Mouse (Mus musculus) midbrain, embryonic 13.5 days (tissue): Measurements from ENCODE around the gene Dcaf8. TPM values are rescaled to one million over a fixed set of nuclear protein-coding genes. Genes with fewer than 3 reads are reported as not detected.

Experiments
- ATAC-seq: fragments of 200-750 bp; cut with Nextera tagmentation; 2 replicates; pipeline ENCODE4 v1.8.0; 2017; ENCODE audit warnings: mild to moderate bottlenecking, moderate TSS enrichment, moderate library complexity
- H3K27ac ChIP-seq: fragments of 300-500 bp; sonication (generic); 2 replicates; pipeline ENCODE4 v1.5.1; 2015; ENCODE audit warnings: inconsistent platforms, mild to moderate bottlenecking, moderate library complexity
- H3K27me3 ChIP-seq: fragments of 300-500 bp; sonication (generic); 2 replicates; pipeline ENCODE4 v1.6.1; 2015; ENCODE audit warnings: mild to moderate bottlenecking, inconsistent platforms
- H3K36me3 ChIP-seq: fragments of 300-500 bp; sonication (generic); 2 replicates; pipeline ENCODE4 v1.6.1; 2015; ENCODE audit warnings: mild to moderate bottlenecking, inconsistent platforms
- H3K4me1 ChIP-seq: fragments of 300-500 bp; sonication (generic); replicated peaks from 2 replicates; pipeline ENCODE4 v1.6.1; 2015; ENCODE audit warnings: inconsistent platforms
- H3K4me2 ChIP-seq: fragments of 300-500 bp; sonication (generic); replicated peaks from 2 replicates; pipeline ENCODE4 v1.6.1; 2015; ENCODE audit warnings: moderate library complexity, mild to moderate bottlenecking, inconsistent platforms
- H3K4me3 ChIP-seq: fragments of 300-500 bp; sonication (generic); replicated peaks from 2 replicates; pipeline ENCODE4 v1.5.1; 2015; ENCODE audit warnings: mild to moderate bottlenecking, inconsistent platforms
- H3K9ac ChIP-seq: fragments of 300-500 bp; sonication (generic); replicated peaks from 2 replicates; pipeline ENCODE4 v1.6.1; 2015; ENCODE audit warnings: mild to moderate bottlenecking, inconsistent platforms
- H3K9me3 ChIP-seq: fragments of 300-500 bp; sonication (generic); 2 replicates; pipeline ENCODE4 v1.6.1; 2016; ENCODE audit warnings: mild to moderate bottlenecking, inconsistent platforms
- WGBS: fragments of 180-500 bp; shearing (Covaris S2); methylation state at CpG from one replicate; pipeline ENCODE4 v1.1.7; 2015; 5-methylcytosine and 5-hydroxymethylcytosine counted together
- polyA plus RNA-seq: library from polyadenylated mRNA; unstranded; fragments of >200 nt; fragmentation: Nextera tagmentation; extraction: Ambion mirVana; gene quantifications from 2 replicates; pipeline ENCODE4 v1.2.1, GENCODE M21; 2015

Dcaf8 gene
- 106 and 109 TPM in 2 replicates for polyA plus RNA-seq

DNA sequence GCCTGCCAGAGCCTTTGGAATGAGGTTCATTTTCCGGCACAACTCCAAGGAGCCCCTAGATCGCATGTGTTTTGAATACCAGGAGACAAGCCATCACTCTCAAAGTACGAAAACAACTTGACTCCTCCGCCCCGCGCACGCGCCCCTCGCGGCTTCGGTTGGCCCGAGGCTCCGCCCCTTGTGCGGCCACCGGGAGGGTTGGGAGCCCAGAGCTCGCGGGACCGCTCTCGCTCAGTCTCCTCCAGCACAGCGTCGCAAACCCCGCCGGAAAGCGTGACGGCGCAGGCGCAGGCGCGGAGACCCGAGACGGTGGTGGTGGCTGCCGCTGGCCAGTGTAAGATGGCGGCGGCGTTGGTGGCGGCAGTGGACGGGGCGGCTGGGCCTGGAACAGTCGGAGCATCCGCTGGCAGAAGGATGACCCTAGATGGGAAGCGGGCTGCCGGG is at the start of gene Dcaf8:
Gene Dcaf8 (plus strand): TSS at position 250 of the 444 bp plus-strand sequence.
- peaks cover 32% of the 10 kb centered on the region for H3K4me1 ChIP-seq
- H3K4me2 ChIP-seq = peak within 1 kb of the TSS; percentile 77
- peak within 1 kb of the TSS; percentile 93 for H3K27ac ChIP-seq
- H3K9me3 ChIP-seq = no peaks in the 10 kb centered on the region
- peak; percentile 100 for ATAC-seq
- H3K4me3 ChIP-seq = peak within 1 kb of the TSS; percentile 98
- 0% methylated on average over 42 of the region's 42 CpGs for WGBS
- H3K9ac ChIP-seq = peak within 1 kb of the TSS; percentile 98
- peaks cover 20% of the 10 kb centered on the region for H3K36me3 ChIP-seq
- no peaks in the 10 kb centered on the region for H3K27me3 ChIP-seq

GRCm38 (mm10) chr1:172099325-172100033 is 48.4 kb upstream of the Dcaf8 start:
- Histone ChIP-seq H3K9ac (no peak overlapping the region), H3K4me2 (no peak overlapping the region), H3K4me1 (peaks cover 7% of the 10 kb centered on the region), H3K4me3 (no peak overlapping the region), H3K36me3 (peaks cover 72% of the 10 kb centered on the region), H3K9me3 (no peaks in the 10 kb centered on the region), H3K27ac (no peak overlapping the region), H3K27me3 (no peaks in the 10 kb centered on the region)
- ATAC-seq = no peak
- WGBS = 86% methylated on average over 6 of the region's 6 CpGs

GRCm38 (mm10) chr1:172103619-172104018 is 44.3 kb upstream of the Dcaf8 start:
- no peak overlapping the region for H3K4me3 ChIP-seq
- ATAC-seq = no peak
- H3K9me3 ChIP-seq = no peaks in the 10 kb centered on the region
- H3K9ac ChIP-seq = no peak overlapping the region
- no peaks in the 10 kb centered on the region for H3K4me1 ChIP-seq
- WGBS = 90% methylated on average over 4 of the region's 4 CpGs
- no peak overlapping the region for H3K27ac ChIP-seq
- no peak overlapping the region for H3K4me2 ChIP-seq
- H3K27me3 ChIP-seq = no peaks in the 10 kb centered on the region
- H3K36me3 ChIP-seq = peaks cover 87% of the 10 kb centered on the region

- no peaks in the 10 kb centered on the region for H3K9me3 ChIP-seq
- no peak overlapping the region for H3K4me2 ChIP-seq
- no peak overlapping the region for H3K27ac ChIP-seq
- WGBS = 85% methylated on average over 11 of the region's 11 CpGs
- no peak overlapping the region for H3K4me3 ChIP-seq
- ATAC-seq = no peak
- peaks cover 93% of the 10 kb centered on the region for H3K36me3 ChIP-seq
- no peaks in the 10 kb centered on the region for H3K4me1 ChIP-seq
- H3K27me3 ChIP-seq = no peaks in the 10 kb centered on the region
- no peak overlapping the region for H3K9ac ChIP-seq
These were observed 42.8 kb upstream of the Dcaf8 start for GRCm38 (mm10) chr1:172105101-172105500.

- 71% methylated on average over 10 of the region's 10 CpGs for WGBS
- peaks cover 97% of the 10 kb centered on the region for H3K36me3 ChIP-seq
- ATAC-seq = no peak; the same call in 1 of the 2 replicates
These were observed 40.0 kb upstream of the Dcaf8 start for GRCm38 (mm10) chr1:172107777-172108477.

GRCm38 (mm10) chr1:172116948-172117347 is 30.9 kb upstream of the Dcaf8 start:
- Histone ChIP-seq H3K27ac (no peak overlapping the region), H3K9ac (no peak overlapping the region), H3K9me3 (no peaks in the 10 kb centered on the region), H3K4me2 (no peak overlapping the region), H3K36me3 (peaks cover 99% of the 10 kb centered on the region), H3K27me3 (no peaks in the 10 kb centered on the region), H3K4me1 (no peaks in the 10 kb centered on the region), H3K4me3 (no peak overlapping the region)
- no peak for ATAC-seq
- WGBS = 94% methylated on average over 5 of the region's 5 CpGs

More at GRCm38 (mm10) chr1:172107777-172108477, 40.0 kb upstream of the Dcaf8 start:
- Histone ChIP-seq H3K4me1 (no peaks in the 10 kb centered on the region), H3K9me3 (no peaks in the 10 kb centered on the region), H3K4me2 (no peak overlapping the region), H3K27ac (peak overlapping the region; percentile 26; the same call in 1 of the 2 replicates), H3K27me3 (no peaks in the 10 kb centered on the region), H3K9ac (no peak overlapping the region), H3K4me3 (no peak overlapping the region)

DNA sequence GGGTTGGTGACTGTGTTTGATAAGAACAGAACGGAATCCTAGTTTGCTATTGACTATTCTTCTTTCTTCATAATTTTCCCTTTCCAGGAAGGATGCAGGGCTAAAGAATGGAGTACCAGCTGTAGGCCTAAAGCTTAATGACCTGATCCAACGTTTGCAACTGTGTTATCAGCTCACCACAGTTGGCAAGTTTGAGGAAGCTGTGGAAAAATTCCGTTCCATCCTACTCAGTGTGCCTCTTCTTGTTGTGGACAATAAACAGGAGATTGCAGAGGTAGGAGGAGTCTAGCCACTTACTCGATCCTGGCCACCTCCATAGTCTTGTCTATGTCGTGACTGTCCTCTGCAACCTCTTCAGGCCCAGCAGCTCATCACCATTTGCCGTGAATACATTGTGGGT is 28.8 kb upstream of the Dcaf8 start:
- Histone ChIP-seq H3K27ac (no peak overlapping the region), H3K27me3 (no peaks in the 10 kb centered on the region), H3K4me3 (no peak overlapping the region), H3K4me1 (no peaks in the 10 kb centered on the region), H3K36me3 (peaks cover 97% of the 10 kb centered on the region), H3K4me2 (no peak overlapping the region), H3K9ac (no peak overlapping the region), H3K9me3 (no peaks in the 10 kb centered on the region)
- 92% methylated on average over 6 of the region's 6 CpGs for WGBS
- ATAC-seq = no peak

- no peaks in the 10 kb centered on the region for H3K4me1 ChIP-seq
- no peak overlapping the region for H3K4me3 ChIP-seq
- no peak overlapping the region for H3K4me2 ChIP-seq
- H3K36me3 ChIP-seq = peaks cover 91% of the 10 kb centered on the region
- H3K9me3 ChIP-seq = no peaks in the 10 kb centered on the region
- WGBS = 44% methylated on average over 3 of the region's 3 CpGs
- no peak overlapping the region for H3K9ac ChIP-seq
- peak; percentile 44; the same call in 1 of the 2 replicates for ATAC-seq
- H3K27me3 ChIP-seq = no peaks in the 10 kb centered on the region
- no peak overlapping the region for H3K27ac ChIP-seq
These were observed 28.2 kb upstream of the Dcaf8 start for GRCm38 (mm10) chr1:172119720-172120119.

DNA sequence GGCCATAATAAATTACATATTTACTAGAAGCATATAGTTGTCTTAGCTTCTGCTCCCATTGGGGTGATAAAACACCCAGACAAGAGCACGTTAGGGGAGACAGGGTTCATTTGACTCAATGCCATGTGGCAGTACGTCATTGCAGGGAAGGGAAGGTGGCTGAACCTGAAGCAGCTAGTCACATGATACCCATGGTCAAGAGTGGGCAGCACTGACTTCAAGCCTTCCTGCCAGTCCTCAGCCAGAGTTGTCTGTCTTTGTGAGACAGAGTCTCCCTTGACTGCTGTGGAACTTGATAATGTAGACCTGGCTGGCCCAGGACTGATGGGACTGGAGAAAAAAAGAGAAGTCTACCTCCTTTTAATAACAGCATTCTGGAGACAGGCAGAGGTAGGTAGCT is 25.2 kb upstream of the Dcaf8 start:
- H3K9me3 ChIP-seq = no peaks in the 10 kb centered on the region
- no peak overlapping the region for H3K4me2 ChIP-seq
- H3K27me3 ChIP-seq = no peaks in the 10 kb centered on the region
- no peak for ATAC-seq
- 88% methylated on average over 2 of the region's 2 CpGs for WGBS
- H3K27ac ChIP-seq = no peak overlapping the region
- H3K4me1 ChIP-seq = peaks cover 13% of the 10 kb centered on the region
- H3K4me3 ChIP-seq = no peak overlapping the region
- peaks cover 62% of the 10 kb centered on the region for H3K36me3 ChIP-seq
- no peak overlapping the region for H3K9ac ChIP-seq

GRCm38 (mm10) chr1:172124572-172124971 is 23.3 kb upstream of the Dcaf8 start:
- no peak overlapping the region for H3K4me2 ChIP-seq
- 82% methylated on average over 6 of the region's 6 CpGs for WGBS
- H3K4me3 ChIP-seq = no peak overlapping the region
- peaks cover 56% of the 10 kb centered on the region for H3K36me3 ChIP-seq
- no peak overlapping the region for H3K27ac ChIP-seq
- ATAC-seq = no peak
- H3K4me1 ChIP-seq = peaks cover 21% of the 10 kb centered on the region
- H3K9me3 ChIP-seq = no peaks in the 10 kb centered on the region
- no peak overlapping the region for H3K9ac ChIP-seq
- H3K27me3 ChIP-seq = no peaks in the 10 kb centered on the region

DNA sequence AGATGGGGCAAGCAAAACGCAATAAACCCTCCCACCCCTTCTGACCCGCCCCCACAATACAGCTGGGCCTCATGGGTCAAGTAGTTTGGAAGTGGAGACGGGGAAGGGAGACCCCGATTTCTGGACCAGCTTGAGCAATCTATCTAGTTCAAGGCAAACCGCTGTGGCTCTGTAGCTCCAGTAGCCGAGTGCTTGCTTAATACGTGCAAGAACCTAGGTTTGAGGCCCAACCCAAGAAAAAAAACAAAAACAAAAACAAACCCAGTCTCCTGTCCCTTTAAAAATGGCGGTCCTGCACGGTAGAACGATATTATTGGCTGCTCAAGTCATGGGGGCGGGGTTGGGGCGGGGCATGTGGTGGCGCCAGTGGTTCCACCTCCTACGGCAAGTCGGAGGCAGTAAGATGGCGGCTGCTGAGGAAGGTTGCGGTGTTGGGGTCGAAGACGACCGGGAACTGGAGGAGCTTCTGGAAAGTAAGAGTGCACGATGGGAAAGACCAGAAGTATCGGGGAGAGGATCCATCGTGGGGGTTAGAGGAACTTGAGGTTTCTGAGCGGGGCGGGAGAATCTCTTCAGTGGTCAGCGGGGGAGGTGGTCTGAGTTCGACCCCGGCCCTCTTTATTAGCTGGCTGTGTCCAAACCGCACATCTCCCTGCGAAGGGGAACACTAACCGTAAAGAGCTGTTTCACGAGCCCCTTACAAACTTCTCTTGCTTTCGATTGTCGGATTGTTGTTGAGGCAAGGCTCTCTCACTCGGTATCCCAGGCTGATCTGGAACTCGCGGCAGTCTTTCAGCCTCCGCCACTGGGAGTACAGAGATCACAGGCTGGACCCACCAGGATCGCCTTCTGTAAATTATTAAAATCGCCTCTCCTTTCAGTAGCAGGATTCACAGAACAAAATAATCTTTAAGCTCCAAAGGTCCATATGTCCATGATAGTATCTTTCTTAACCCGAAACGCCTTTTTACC is 21.2 kb upstream of the Dcaf8 start, which contains the start of gene Pex19:
Gene Pex19 (plus strand): TSS at position 380 of the 972 bp plus-strand sequence.
- no peaks in the 10 kb centered on the region for H3K27me3 ChIP-seq
- no peaks in the 10 kb centered on the region for H3K9me3 ChIP-seq
- H3K27ac ChIP-seq = no peak within 1 kb of the TSS
- peaks cover 56% of the 10 kb centered on the region for H3K36me3 ChIP-seq
- peak; percentile 97 for ATAC-seq
- peak within 1 kb of the TSS; percentile 85 for H3K9ac ChIP-seq
- H3K4me1 ChIP-seq = peaks cover 21% of the 10 kb centered on the region
- under 1% methylated on average over 42 of the region's 42 CpGs for WGBS
- peak within 1 kb of the TSS; percentile 89 for H3K4me3 ChIP-seq
- peak within 1 kb of the TSS; percentile 76 for H3K4me2 ChIP-seq
